Mouse (Mus musculus): ENCODE results near the gene Trim9. TPM values are rescaled to one million over a fixed set of nuclear protein-coding genes. Genes with fewer than 3 reads are reported as not detected.

Trim9 gene
- polyA plus RNA-seq, 1 experiment = 130 TPM

- DNase-seq = no peak
- H3K4me1 ChIP-seq (ENCODE audit: control insufficient read depth, insufficient read depth, low read length) = no peaks in the 10 kb centered on the region
- H3K4me3 ChIP-seq (replicated peaks; ENCODE audit: insufficient read depth, low read depth, low read length) = no peak overlapping the region
- TF ChIP-seq POLR2A (IDR thresholded peaks at IDR 0.05; ENCODE audit: borderline replicate concordance, insufficient read depth, low read length) = no peak
- no peak for TF ChIP-seq CTCF (IDR thresholded peaks at IDR 0.05; ENCODE audit: borderline replicate concordance, insufficient read depth, low read depth, low read length)
- H3K27me3 ChIP-seq (ENCODE audit: control insufficient read depth, insufficient read depth, low read length) = no peaks in the 10 kb centered on the region
- H3K27ac ChIP-seq (ENCODE audit: insufficient read depth, low read length) = no peak overlapping the region
- 89% methylated on average over 5 of the region's 5 CpGs for WGBS
These were observed 145.4 kb downstream of the Trim9 start for GRCm38 (mm10) chr12:70201926-70202529.

GRCm38 (mm10) chr12:70196341-70196740 lies 151.1 kb downstream of the Trim9 start:
- 38% methylated on average over 5 of the region's 5 CpGs for WGBS
- TF ChIP-seq POLR2A (IDR thresholded peaks at IDR 0.05; ENCODE audit: borderline replicate concordance, insufficient read depth, low read length) = no peak
- TF ChIP-seq CTCF (IDR thresholded peaks at IDR 0.05; ENCODE audit: borderline replicate concordance, insufficient read depth, low read depth, low read length) = no peak
- no peak for DNase-seq
- Histone ChIP-seq H3K27ac (ENCODE audit: insufficient read depth, low read length) (no peak overlapping the region), H3K4me3 (replicated peaks; ENCODE audit: insufficient read depth, low read depth, low read length) (no peak overlapping the region), H3K27me3 (ENCODE audit: control insufficient read depth, insufficient read depth, low read length) (no peaks in the 10 kb centered on the region; the same call in 1 of the 2 replicates), H3K4me1 (ENCODE audit: control insufficient read depth, insufficient read depth, low read length) (peaks cover 4% of the 10 kb centered on the region; the same call in 1 of the 2 replicates)

- DNase-seq = no peak
- TF ChIP-seq CTCF (IDR thresholded peaks at IDR 0.05; ENCODE audit: borderline replicate concordance, insufficient read depth, low read depth, low read length) = no peak
- no peak for TF ChIP-seq POLR2A (IDR thresholded peaks at IDR 0.05; ENCODE audit: borderline replicate concordance, insufficient read depth, low read length)
- Histone ChIP-seq H3K27ac (ENCODE audit: insufficient read depth, low read length) (no peak overlapping the region), H3K4me1 (ENCODE audit: control insufficient read depth, insufficient read depth, low read length) (peaks cover 4% of the 10 kb centered on the region; the same call in 1 of the 2 replicates), H3K4me3 (replicated peaks; ENCODE audit: insufficient read depth, low read depth, low read length) (no peak overlapping the region), H3K27me3 (ENCODE audit: control insufficient read depth, insufficient read depth, low read length) (no peaks in the 10 kb centered on the region; the same call in 1 of the 2 replicates)
- 98% methylated on average over 6 of the region's 6 CpGs for WGBS
These were observed 152.0 kb downstream of the Trim9 start for GRCm38 (mm10) chr12:70195426-70195825.

Other genes starting within 250 kb of the Trim9 start
- gene Nin, start 233.9 kb downstream of the Trim9 start, polyA plus RNA-seq (2012; rRNA removed) = 7.2 and 7.4 TPM in 2 replicates
- not detected in 2 replicates for gene Abhd12b, start 193.5 kb downstream of the Trim9 start, polyA plus RNA-seq (2012; rRNA removed)
- gene Pygl, start 116.1 kb downstream of the Trim9 start, polyA plus RNA-seq (2012; rRNA removed) = 1.9 TPM in 2 replicates
- gene Tmx1, start 105.5 kb upstream of the Trim9 start, polyA plus RNA-seq (2012; rRNA removed) = 29.1 and 29.8 TPM in 2 replicates